Mouse (Mus musculus) mouse embryonic stem cell (cell line): Measurements from ENCODE around the gene Rpl4.
"Not testable (repeated sequence)": the region's sequence is repeated elsewhere in the genome, so short reads cannot be mapped to it uniquely, and the experiment has no call there.

ENCODE experiments used
- in situ Hi-C, 2 experiments: fragments of 300-500 bp; cut with MboI; formaldehyde crosslinking; loops; 1 replicate in 1 of 2; 3 replicates in 1 of 2; pipeline ENCODE4 v1.14.3; 2019 to 2020; ENCODE audit warnings: low sequenced_read_pairs in 2 of 2, low pct_unique_long_range_greater_than_20kb in 1 of 2, mixed read lengths in 1 of 2; ENCODE audit not compliant: unreplicated experiment in 1 of 2

Rpl4 gene

DNA sequence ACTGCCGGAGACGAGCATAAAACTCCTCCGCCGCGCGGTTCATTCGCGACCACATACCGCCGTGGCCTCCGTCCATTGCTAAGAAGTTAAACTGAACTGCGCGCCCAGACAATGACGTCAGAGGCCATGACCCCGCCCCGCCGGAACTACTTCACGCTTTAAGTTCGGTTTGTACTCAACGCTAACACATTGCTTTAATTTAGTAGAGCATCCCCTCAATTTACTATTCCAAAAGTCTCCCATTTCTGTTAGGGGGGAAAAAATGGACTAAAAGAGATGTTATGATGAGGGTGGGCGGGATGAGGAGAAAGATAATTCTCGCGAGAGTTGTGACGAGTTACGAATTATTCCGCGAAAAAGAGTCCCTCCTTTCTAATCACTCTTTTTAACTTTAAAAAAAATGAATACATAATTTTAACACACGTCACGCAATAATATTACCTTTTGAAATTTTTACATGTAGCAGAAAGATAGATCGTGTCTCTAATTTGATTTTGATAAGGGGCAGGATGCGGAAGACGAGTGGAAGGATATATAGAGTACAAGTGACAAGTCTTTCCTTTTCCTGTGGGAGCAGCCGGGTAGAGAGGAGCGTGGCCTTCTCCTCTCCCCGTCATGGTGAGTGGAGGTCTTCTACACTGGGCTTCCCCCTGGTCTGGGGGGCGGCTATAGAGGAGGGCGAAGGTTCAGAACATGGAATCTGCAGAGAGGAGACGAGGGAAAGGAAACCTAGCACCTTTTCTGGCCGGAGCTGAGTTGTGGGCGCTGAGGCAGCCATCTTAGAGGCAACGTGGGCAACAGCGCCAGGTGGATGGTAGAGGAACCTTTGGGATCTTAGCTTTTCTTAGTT lies at the start of gene Rpl4, which contains the start of gene Zwilch:
Gene Rpl4 (plus strand): TSS at position 560 of the 850 bp plus-strand sequence.
Gene Zwilch (minus strand): TSS at position 289 of the 850 bp plus-strand sequence.
- in situ Hi-C loops = loop anchor here in 1 of 2 experiments (5.0 kb wide), 1 partner anchor 109 kb away; the partner anchor contains the start of gene Tipin

DNA sequence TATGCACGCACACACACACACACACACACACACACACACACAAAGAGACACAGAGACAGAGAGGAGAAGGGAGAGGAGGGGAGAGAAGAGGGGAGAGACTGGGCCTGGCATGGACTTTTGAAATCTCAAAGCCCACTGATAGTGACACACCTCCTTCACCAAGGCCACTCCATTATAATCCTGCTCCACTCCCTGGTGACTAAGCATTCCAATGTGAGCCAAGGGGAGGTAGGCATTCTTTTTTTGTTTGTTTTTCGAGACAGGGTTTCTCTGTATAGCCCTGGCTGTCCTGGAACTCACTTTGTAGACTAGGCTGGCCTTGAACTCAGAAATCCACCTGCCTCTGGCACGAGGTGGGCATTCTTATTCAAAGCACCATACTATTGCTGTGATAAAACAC lies 48.3 kb upstream of the Rpl4 start:
- in situ Hi-C loops = loop anchor here in 1 of 2 experiments (5.0 kb wide), 1 partner anchor 152 kb away; no protein-coding TSS in a partner anchor

DNA sequence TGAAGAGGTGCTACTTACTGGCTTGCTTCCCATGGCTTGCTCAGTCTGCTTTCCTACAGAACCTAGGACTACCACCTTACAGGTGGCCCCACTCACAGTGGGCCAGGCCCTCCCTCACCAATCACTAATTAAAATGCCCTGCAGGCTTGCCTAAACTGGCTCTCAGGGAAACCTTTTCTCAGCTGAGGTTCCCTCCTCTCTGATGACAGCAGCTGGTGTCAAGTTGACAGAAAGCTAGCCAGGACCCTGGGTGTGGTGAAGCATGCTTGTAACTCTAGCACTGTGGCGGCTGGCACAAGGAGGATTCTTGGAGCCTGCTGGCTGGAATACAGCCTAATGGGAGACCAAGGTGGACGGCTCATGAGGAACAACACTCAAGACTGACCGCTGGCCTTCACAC lies 47.9 kb upstream of the Rpl4 start:
- in situ Hi-C loops = no loop called here

DNA sequence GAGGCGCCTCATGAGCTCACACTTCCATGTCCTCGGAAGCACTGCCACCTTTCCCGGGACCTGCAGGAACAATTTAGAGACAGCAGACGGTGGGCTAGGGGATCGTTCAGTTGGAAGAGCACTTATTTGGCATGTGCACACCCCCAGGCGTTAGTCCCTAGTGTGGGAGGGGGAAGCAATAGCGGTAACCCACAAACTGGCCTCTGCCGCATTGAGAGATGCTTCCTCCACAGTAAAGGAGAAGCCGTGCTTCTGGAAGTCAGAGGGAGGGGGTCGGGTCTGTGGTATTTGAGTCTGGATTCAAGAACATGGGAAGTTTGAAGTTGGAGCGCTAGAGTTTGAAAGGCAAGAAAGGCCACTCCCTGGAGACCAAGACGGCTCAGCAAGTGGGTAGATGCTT lies 47.1 kb upstream of the Rpl4 start:
- in situ Hi-C loops = no loop called here

DNA sequence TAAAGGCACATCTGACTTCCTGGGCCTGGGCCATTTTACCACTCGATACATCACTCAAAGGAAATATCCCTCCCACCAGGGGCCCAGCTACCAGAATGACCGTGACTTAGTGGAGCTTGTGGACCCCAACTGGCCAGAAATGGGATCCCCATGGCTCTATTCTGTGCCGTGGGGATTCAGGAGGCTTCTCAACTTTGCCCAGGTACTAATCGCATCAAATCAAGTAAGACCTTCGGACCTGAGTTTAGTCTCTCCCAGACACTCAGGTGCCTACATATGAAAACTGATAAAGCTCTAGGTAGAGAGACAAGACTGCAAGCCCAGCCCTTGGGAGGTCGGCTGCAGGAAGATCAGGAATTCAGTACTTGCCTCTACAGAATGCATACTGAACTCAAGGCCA lies 41.6 kb upstream of the Rpl4 start:
- in situ Hi-C loops = no loop called here

DNA sequence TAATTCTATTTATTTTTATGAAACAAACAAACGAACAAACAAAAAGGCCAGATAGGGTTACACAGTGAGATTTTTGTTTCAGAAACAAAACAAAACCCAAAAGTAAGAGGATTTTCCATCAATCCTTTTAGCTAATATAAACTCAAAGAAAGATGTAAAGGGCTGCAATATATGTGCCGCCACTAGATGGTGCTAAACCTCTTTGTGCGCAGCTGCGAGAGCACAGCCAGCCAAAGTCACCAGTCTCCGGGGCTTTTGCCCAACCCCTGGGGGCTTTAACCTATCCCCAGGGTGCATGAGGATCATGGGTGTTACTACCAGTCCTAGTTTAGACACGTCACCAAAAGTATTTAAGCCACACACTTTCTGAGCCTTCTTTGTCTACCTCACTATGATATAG lies 34.3 kb upstream of the Rpl4 start:
- in situ Hi-C loops = not testable (repeated sequence)

DNA sequence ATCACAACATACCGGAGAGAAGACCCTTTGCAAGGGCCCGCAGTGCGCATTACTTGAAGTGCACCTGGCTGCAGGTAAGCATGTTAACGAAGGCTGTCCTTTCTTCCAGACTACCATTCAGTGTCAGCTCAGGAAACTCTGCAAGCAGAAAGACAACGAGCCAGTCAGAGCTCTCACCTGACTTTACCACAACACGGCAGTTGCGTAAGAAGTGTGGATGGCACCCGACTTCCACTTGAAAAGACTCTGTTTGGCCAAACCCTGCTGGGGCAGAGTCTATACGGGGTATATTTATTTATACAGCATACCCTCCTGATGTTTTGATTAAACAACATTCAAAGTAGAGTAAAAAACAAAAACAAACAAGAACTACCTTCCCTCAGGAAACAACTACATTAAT lies 33.3 kb upstream of the Rpl4 start:
- in situ Hi-C loops = no loop called here

DNA sequence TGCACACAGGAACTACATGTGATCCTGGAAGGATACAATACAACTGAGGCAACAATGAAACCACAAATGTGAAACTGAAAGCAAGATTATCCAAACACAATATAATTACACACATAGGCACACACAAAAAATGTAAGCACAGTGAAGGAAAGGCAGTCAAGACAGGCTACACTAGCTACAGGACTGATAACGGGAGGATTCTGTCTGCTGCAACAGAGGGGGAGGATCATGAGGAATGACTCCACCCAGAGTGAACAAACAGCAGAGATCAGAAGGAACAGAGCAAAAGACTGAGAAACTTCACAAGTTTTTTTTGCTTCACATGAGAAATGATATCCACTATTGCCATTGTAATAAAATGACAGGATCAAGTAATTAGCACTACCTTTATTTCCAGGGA lies 16.5 kb upstream of the Rpl4 start:
- in situ Hi-C loops = loop anchor here in 1 of 2 experiments (10.0 kb wide), 1 partner anchor 148 kb away; no protein-coding TSS in a partner anchor

DNA sequence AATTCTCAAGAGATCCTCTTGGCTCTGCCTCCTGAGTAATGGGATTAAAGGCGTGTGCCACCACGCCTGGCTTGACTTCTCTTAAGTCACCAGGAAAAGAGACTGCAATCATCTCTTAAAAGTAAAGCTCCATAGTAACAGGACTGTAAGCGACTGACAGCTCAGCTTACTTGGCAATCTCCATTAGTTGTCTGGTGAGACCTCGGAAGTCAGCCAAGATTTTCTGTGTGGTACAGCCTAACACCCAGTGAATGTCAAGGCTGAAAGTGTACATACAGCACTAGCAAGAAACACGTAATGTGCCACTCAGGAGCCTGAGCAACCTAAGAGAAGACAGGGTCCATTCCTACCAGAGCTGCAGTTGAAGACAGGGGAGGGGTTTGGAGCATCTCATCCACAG lies 12.7 kb upstream of the Rpl4 start:
- in situ Hi-C loops = loop anchor here in 1 of 2 experiments (5.0 kb wide), 1 partner anchor 127 kb away; no protein-coding TSS in a partner anchor

DNA sequence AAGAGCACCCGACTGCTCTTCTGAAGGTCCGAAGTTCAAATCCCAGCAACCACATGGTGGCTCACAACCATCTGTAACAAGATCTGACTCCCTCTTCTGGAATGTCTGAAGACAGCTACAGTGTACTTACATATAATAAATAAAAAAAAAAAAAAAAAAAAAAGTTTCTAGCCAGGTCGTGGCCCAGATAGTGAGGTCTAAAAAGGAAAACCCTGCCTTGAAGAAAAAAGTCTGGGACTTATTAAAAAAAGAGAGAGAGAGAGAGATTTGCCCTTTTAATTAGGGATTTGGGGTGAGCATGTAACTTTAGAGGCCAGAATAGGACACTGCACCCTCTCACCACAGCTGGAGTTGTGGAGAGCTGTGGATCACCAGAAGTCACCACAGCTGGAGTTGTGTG lies 3.2 kb upstream of the Rpl4 start:
- in situ Hi-C loops = loop anchor here in 1 of 2 experiments (5.0 kb wide), 1 partner anchor 112 kb away; the partner anchor contains the start of gene Tipin

DNA sequence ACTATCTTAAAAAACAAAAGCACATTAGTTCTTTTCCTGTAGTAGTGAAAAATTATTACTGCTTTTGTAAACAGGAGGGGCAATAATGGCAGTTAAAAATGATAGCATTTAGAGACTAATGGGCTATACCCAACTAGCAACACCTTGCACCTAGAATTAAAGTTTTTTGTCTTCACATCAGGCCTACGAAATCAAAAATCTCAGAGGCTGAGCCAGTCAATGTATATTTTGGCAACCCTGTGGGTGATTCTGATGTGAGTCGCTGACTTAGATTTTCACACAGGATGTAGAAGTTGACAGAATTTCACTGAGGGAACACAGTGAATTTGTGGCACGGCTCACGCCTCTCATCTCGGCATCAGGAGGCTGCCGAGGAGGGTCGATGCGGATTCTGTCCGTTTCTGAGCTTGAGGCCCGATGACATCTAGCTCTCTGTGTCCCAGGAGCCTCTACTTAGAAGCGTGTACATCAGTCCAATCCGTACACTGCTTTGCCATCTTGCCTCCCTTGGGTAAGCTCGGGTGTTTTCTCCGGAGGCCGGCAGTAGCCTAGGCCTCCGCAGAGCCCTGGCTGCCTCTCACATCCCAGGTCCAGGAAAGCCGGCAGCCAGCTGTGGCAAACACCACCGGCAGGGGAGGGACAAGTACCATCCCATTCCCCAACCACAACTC lies 895 bp upstream of the Rpl4 start:
- in situ Hi-C loops = loop anchor here in 1 of 2 experiments (5.0 kb wide), 1 partner anchor 110 kb away; the partner anchor contains the start of gene Tipin

DNA sequence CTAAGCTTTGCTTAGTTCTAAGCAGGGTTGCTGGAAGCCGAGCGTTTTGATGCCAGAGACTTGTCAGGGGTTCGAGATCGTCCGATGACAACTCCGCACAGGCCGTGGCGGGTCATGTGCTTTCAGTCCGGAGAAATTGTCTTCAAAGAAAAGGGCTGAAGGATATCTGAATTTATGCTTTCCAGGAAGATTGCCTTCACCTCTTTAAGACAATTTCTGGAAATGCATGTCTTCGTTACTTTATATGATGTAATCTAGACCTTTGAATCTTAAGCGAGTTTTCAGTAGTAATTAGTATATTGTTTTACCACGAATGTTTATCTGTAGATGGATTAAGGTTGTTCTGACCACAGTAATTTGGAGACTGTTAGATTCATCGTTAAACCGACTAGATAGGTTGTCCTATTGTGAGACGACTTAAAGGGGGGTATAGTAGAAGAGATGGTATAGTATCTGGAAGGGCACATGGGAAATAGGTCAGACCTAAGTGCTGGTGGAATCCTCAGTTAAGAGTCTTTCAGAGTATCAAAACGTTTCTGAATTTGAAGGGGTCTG lies 568 bp downstream of the Rpl4 start:
- in situ Hi-C loops = loop anchor here in 1 of 2 experiments (5.0 kb wide), 1 partner anchor 109 kb away; the partner anchor contains the start of gene Tipin

DNA sequence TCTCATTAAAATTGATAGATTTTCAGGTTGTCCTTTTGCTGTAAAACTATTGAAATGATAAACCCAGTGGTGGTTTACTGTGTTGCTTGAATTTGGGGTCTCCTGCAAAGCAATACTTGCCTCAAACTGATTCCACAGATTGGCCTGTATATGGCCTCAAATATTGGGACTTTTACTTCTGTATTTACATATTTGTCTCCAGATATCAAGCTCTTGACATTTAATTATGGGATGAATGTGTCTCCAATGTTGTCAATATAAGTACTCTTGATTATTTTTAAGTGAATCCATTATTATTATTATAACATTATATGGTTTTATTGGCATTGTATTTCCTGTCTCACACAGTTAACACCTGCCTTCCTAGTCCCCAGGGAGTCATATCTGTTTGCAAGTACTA lies 1.2 kb downstream of the Rpl4 start:
- in situ Hi-C loops = loop anchor here in 1 of 2 experiments (5.0 kb wide), 1 partner anchor 108 kb away; the partner anchor contains the start of gene Tipin

DNA sequence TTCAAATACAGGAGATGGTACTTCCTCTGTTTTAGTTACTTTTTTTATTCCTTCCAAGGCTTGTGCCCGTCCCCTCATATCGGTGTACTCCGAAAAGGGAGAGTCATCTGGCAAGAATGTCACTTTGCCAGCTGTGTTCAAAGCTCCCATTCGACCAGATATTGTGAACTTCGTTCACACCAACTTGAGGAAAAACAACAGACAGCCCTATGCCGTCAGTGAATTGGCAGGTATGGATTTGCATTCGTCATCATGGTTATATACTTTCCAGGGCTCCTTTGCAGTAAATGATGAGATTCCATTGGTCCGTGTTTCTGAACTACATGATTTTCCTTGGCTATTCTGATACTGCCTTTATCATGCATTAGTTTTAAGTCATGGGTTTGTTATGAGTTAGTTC lies 1.6 kb downstream of the Rpl4 start:
- in situ Hi-C loops = loop anchor here in 1 of 2 experiments (5.0 kb wide), 1 partner anchor 108 kb away; the partner anchor contains the start of gene Tipin

DNA sequence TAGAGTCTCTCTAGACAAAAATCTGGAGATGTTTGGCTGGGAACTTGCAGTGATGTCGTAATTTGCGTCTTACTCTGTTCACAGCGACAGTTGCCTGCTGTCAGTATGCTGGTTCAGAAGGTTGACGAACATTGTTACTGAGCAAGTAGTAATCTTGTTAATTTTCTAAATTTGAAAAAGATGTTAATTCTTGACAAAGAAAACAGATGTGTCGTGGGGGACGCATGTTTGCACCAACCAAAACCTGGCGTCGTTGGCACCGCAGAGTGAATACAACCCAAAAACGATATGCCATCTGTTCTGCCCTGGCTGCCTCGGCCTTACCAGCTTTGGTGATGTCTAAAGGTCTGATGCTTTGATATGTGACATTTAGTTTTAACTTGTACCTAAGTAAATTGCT lies 2.2 kb downstream of the Rpl4 start:
- in situ Hi-C loops = no loop called here

DNA sequence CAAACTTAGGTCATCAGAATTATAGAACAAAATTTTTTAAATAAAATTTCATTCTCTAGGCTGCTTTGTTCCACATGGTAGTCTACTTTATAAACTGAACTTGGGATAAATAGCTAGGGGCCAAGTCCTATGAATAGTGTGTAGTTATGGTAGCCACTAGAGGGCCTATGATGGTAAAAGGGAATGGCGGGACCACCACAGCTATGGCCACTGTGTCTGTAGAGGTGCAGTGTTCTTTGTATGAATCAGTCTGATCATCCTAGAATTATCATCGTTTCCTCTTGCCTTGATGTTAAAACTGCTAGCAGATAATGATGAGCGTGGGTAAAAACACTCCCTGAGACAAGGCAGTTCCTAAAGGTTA lies 5.4 kb downstream of the Rpl4 start:
- in situ Hi-C loops = no loop called here

DNA sequence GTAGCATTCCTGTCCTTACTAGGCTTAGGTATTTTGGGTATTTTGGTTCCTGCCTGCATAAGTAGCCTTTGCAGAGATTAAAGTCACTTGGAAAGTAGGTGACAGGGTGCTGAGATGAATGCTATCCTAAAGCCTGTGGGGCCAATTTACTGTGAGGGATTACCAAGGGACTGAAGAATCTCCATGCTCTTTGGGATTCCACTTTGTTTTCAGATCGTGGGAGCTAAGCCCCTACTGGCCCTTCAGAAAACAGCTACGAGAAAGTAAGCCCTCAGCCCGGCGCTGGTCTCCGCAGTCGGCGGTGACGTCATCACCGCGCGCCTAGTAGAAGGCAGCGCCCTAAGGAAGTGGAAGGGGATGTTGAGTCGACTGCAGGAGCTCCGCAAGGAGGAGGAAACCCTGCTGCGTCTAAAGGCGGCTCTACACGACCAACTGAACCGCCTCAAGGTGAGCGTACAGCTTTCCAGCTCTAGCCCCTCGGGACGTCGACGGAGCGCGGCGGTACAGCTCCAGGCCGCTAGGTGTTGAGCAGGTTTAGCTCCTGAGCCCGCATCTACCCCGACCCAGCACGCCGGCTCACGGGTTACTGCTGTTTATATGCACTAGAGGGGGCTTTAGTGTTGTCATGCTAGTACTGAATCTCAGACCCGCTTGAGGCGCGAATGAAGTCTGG lies 5.9 kb downstream of the Rpl4 start, which contains the start of gene Snapc5:
Gene Snapc5 (plus strand): TSS at position 301 of the 673 bp plus-strand sequence.
- in situ Hi-C loops = no loop called here

DNA sequence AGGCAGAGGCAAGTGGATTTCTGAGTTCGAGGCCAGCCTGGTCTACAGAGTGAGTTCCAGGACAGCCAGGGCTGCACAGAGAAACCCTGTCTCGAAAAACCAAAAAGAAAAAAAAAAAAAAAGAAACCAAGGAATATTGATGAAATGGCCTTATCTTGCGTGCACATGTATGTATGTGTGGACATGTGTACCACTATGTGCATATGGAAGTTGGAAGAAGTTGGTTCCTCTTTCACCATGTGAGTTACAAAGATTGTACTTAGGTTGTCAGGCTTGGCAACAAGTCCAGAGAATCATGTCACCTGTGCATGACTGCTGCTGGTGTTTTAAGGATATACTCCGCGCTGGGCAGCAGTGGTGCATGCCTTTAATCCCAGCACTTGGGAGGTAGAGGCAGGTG lies 10.1 kb downstream of the Rpl4 start:
- in situ Hi-C loops = not testable (repeated sequence)
